Mouse (Mus musculus) midbrain, embryonic 13.5 days (tissue): ENCODE measurements around the gene Pepd. TPM values are rescaled to one million over a fixed set of nuclear protein-coding genes. Genes with fewer than 3 reads are reported as not detected.
A peak's percentile ranks its signal among the peaks of the same experiment; 100 is the strongest.

ENCODE experiments used
- ATAC-seq: fragments of 200-750 bp; cut with Nextera tagmentation; 2 replicates; pipeline ENCODE4 v1.8.0; 2017; ENCODE audit warnings: mild to moderate bottlenecking, moderate TSS enrichment, moderate library complexity
- H3K27ac ChIP-seq: fragments of 300-500 bp; sonication (generic); 2 replicates; pipeline ENCODE4 v1.5.1; 2015; ENCODE audit warnings: inconsistent platforms, mild to moderate bottlenecking, moderate library complexity
- H3K27me3 ChIP-seq: fragments of 300-500 bp; sonication (generic); 2 replicates; pipeline ENCODE4 v1.6.1; 2015; ENCODE audit warnings: mild to moderate bottlenecking, inconsistent platforms
- H3K36me3 ChIP-seq: fragments of 300-500 bp; sonication (generic); 2 replicates; pipeline ENCODE4 v1.6.1; 2015; ENCODE audit warnings: mild to moderate bottlenecking, inconsistent platforms
- H3K4me1 ChIP-seq: fragments of 300-500 bp; sonication (generic); replicated peaks from 2 replicates; pipeline ENCODE4 v1.6.1; 2015; ENCODE audit warnings: inconsistent platforms
- H3K4me2 ChIP-seq: fragments of 300-500 bp; sonication (generic); replicated peaks from 2 replicates; pipeline ENCODE4 v1.6.1; 2015; ENCODE audit warnings: moderate library complexity, mild to moderate bottlenecking, inconsistent platforms
- H3K4me3 ChIP-seq: fragments of 300-500 bp; sonication (generic); replicated peaks from 2 replicates; pipeline ENCODE4 v1.5.1; 2015; ENCODE audit warnings: mild to moderate bottlenecking, inconsistent platforms
- H3K9ac ChIP-seq: fragments of 300-500 bp; sonication (generic); replicated peaks from 2 replicates; pipeline ENCODE4 v1.6.1; 2015; ENCODE audit warnings: mild to moderate bottlenecking, inconsistent platforms
- H3K9me3 ChIP-seq: fragments of 300-500 bp; sonication (generic); 2 replicates; pipeline ENCODE4 v1.6.1; 2016; ENCODE audit warnings: mild to moderate bottlenecking, inconsistent platforms
- WGBS: fragments of 180-500 bp; shearing (Covaris S2); methylation state at CpG from one replicate; pipeline ENCODE4 v1.1.7; 2015; 5-methylcytosine and 5-hydroxymethylcytosine counted together
- polyA plus RNA-seq: library from polyadenylated mRNA; unstranded; fragments of >200 nt; fragmentation: Nextera tagmentation; extraction: Ambion mirVana; gene quantifications from 2 replicates; pipeline ENCODE4 v1.2.1, GENCODE M21; 2015

The Pepd gene
- polyA plus RNA-seq, 1 experiment from 2014 or later, result 56.0 TPM

DNA sequence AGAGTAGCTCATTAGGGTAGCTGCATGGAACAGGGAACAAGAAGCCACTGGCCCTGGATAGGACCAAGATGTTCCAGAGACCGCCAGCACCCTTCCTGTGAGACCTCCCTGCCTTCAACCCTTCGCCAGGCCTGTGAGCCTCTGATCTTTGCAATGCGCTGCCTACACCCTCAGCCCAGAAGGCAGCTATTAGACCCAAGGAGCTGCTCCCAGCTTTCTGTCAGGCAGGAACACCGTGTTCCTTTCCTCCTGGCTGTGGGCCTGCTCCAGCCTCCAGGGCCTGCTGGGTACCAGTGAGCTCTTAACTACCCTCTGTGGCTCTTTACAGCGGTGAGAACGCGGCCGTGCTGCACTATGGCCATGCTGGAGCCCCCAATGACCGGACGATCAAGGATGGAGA lies 109.2 kb downstream of the Pepd start:
- ATAC-seq, result no peak
- Histone ChIP-seq H3K27ac (peak overlapping the region; percentile 27; the same call in 1 of the 2 replicates), H3K9me3 (no peaks in the 10 kb centered on the region), H3K36me3 (0 out of 2 replicates have a peak, but pooled peaks cover 5% of the 10 kb centered on the region), H3K4me3 (no peak overlapping the region), H3K27me3 (no peaks in the 10 kb centered on the region), H3K4me1 (no peaks in the 10 kb centered on the region; the same call in 1 of the 2 replicates), H3K4me2 (no peak overlapping the region), H3K9ac (no peak overlapping the region)
- 89% methylated on average over 10 of the region's 10 CpGs for WGBS

DNA sequence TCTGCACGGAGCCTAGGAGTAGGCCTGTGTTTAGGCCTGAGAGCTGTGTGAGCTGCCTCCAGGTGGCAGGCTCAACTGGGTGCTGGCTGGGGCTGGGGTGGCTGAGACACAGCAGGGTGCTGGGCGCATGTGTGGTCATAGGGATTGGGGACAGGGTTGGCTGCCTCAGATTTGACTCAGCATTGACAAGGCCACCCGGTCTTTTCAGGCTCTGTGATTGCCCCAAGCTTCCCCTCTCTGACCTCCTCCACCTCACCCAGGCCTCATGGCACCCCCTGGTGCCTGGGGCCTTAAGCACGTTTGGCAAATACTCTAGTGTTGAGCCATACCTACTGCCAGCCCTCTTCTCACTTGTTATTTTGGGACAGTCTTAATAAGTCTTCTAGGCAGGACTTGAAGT lies 111.1 kb downstream of the Pepd start:
- WGBS, result 79% methylated on average over 4 of the region's 4 CpGs
- Histone ChIP-seq H3K27ac (no peak overlapping the region), H3K36me3 (0 out of 2 replicates have a peak, but pooled peaks cover 5% of the 10 kb centered on the region), H3K4me2 (no peak overlapping the region), H3K4me1 (peaks cover 6% of the 10 kb centered on the region; the same call in 1 of the 2 replicates), H3K4me3 (no peak overlapping the region), H3K27me3 (no peaks in the 10 kb centered on the region), H3K9me3 (no peaks in the 10 kb centered on the region), H3K9ac (no peak overlapping the region)
- ATAC-seq, result no peak

DNA sequence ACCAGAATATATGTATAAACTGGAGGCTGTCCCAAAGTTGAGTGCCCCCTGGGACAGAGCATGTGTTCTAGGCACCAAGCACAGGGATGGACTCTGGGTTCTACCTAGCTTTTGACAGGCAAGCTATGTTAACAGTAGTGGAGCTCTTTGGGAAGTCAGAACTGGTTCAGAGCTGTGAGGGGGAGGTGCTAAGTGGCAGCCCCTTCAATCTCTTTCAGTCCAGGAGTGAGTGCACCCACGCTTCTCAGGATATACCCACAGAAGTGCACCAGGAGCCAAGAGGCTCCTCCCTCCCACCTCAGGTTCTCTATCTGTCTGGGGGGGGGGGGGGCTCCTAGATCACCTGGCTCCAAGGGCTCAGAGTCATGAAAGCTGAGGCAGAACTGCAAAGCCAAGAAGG lies 112.2 kb downstream of the Pepd start:
- peaks cover 6% of the 10 kb centered on the region; the same call in 1 of the 2 replicates for H3K4me1 ChIP-seq
- no peak overlapping the region for H3K27ac ChIP-seq
- H3K4me2 ChIP-seq, result no peak overlapping the region
- no peaks in the 10 kb centered on the region for H3K27me3 ChIP-seq
- no peak for ATAC-seq
- H3K9me3 ChIP-seq, result no peaks in the 10 kb centered on the region
- 69% methylated on average over 1 of the region's 1 CpGs for WGBS
- H3K36me3 ChIP-seq, result 0 out of 2 replicates have a peak, but pooled peaks cover 5% of the 10 kb centered on the region
- no peak overlapping the region for H3K9ac ChIP-seq
- H3K4me3 ChIP-seq, result no peak overlapping the region

DNA sequence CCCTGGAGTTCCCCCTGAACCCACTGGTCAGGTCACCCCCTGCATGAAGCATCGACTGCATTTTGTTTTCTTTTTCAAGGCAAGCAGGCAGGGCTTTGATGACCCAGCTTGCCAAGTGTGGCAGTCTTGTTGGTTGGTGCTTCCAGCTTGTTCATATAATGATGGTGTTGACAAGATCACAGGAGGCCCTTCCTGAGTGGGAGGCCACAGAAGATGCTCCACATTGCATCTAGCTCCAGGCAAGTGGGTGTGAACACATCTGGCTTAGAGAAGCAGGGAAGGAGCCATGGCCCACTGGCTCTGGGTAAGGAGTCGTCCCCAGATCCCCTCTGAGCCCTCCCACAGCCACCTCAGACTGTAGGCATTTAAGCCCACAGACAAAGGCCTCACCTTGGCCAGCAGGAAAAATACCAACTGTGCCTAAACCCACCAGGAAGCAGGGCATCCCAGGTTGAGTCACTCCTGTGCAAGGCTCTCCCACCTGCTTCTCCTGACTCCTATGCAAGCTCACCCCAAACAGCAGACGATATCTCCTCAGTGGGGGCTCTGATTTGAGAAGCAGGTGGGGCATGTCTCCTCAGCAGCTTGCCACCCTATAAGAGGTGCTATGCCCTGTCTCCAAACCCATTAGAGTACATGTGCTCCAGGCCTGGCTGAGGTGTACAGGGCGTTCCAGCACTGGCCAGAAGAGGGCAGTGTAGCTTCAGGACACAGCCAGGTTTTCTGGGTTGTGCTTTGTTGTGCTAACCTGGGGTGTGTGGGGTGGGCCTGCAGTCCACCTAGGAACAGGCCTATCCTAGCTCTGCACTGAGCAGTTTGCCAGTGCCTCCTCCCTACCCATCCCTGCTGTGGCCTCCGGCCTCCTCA lies 113.5 kb downstream of the Pepd start:
- Histone ChIP-seq H3K4me3 (no peak overlapping the region), H3K4me1 (peaks cover 6% of the 10 kb centered on the region; the same call in 1 of the 2 replicates), H3K4me2 (no peak overlapping the region), H3K36me3 (0 out of 2 replicates have a peak, but pooled peaks cover 5% of the 10 kb centered on the region), H3K27ac (no peak overlapping the region), H3K27me3 (no peaks in the 10 kb centered on the region), H3K9ac (no peak overlapping the region), H3K9me3 (no peaks in the 10 kb centered on the region)
- peak; percentile 80 for ATAC-seq
- 44% methylated on average over 5 of the region's 5 CpGs for WGBS

DNA sequence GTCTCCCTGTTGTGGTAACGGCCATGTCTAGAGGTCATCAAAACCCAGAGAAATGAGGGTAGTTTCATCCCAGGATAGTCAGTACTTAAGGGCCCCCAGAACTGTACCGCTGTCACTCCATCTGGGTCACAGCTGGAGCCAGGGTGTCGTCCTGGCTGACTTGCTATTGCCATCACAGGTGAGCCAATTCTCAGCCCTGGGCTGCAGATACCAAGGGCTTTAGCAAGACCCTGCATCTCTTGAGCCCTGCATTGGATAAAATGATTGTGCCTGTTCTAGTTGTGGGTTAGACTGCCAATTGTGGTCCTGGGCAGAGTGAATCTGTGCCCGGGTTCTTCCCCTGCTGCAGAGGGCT lies 114.1 kb downstream of the Pepd start:
- no peaks in the 10 kb centered on the region for H3K27me3 ChIP-seq
- H3K4me2 ChIP-seq, result no peak overlapping the region
- peaks cover 6% of the 10 kb centered on the region; the same call in 1 of the 2 replicates for H3K4me1 ChIP-seq
- peaks cover 5% of the 10 kb centered on the region; the same call in 1 of the 2 replicates for H3K36me3 ChIP-seq
- H3K27ac ChIP-seq, result no peak overlapping the region
- no peak overlapping the region for H3K4me3 ChIP-seq
- WGBS, result 69% methylated on average over 4 of the region's 4 CpGs
- no peak for ATAC-seq
- no peak overlapping the region for H3K9ac ChIP-seq
- H3K9me3 ChIP-seq, result no peaks in the 10 kb centered on the region

DNA sequence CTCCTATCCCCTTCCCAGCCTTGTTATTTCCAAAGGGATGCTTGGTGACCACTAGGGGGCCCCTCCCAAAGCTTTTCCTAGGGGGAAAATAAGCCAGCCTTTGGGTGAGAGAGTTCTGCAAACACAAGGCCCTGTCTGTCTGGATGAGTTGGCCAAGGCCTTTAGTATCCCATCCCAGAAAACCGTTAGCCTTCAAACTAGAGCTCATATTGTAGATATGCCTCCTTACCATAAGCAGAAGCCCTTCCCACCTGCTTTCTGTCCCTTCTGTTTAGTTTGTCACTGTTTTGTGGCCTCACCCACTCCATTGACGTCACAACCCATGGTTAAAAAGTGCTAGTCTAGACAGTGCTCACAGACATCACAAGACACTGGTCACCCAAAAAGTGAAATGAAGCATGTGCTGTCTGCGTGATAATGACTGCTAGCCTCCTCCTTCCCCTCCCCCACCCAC lies 114.7 kb downstream of the Pepd start:
- peaks cover 5% of the 10 kb centered on the region for H3K36me3 ChIP-seq
- H3K9ac ChIP-seq, result no peak overlapping the region
- 0 out of 2 replicates have a peak, but pooled peaks cover 6% of the 10 kb centered on the region for H3K4me1 ChIP-seq
- ATAC-seq, result no peak
- no peaks in the 10 kb centered on the region for H3K9me3 ChIP-seq
- no peak overlapping the region for H3K4me2 ChIP-seq
- no peak overlapping the region for H3K27ac ChIP-seq
- 84% methylated on average over 3 of the region's 3 CpGs for WGBS
- H3K27me3 ChIP-seq, result no peaks in the 10 kb centered on the region
- H3K4me3 ChIP-seq, result no peak overlapping the region

DNA sequence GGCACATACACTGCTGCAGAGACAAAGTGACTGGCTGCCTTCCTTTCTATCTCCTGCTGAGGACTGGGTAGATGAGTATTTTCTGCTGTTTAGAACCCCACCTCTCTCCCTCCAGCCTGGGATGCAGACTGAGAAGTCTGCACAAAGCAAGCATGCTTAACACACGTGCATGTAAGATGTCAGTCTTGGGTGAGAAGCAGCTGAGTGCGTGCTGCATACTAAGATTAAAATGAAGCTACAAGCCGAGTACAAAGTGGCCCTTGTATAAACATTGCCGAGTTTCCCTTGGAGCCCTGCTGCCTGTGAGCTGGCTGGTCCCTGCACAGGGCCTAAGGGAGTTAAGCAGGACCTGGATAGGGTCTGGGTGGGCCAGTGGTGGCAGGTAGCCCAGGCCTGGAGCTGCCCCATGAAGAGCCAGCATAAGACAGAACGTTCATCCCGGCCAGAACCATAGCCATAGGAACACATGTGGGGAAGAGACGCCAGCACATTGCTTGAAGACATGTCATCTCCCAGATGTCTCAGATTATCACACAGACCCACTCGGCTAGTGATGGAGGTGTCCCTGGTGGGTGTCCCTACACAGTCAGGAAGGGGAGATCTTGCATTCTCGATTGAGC lies 115.7 kb downstream of the Pepd start:
- Histone ChIP-seq H3K4me1 (0 out of 2 replicates have a peak, but pooled peaks cover 6% of the 10 kb centered on the region), H3K4me2 (no peak overlapping the region), H3K9ac (0 out of 2 replicates have a peak overlapping the region, but pooled peaks have one; percentile 29), H3K36me3 (peaks cover 13% of the 10 kb centered on the region), H3K27ac (0 out of 2 replicates have a peak overlapping the region, but pooled peaks have one; percentile 19), H3K4me3 (no peak overlapping the region), H3K27me3 (no peaks in the 10 kb centered on the region), H3K9me3 (no peaks in the 10 kb centered on the region)
- ATAC-seq, result no peak
- WGBS, result 78% methylated on average over 9 of the region's 9 CpGs

DNA sequence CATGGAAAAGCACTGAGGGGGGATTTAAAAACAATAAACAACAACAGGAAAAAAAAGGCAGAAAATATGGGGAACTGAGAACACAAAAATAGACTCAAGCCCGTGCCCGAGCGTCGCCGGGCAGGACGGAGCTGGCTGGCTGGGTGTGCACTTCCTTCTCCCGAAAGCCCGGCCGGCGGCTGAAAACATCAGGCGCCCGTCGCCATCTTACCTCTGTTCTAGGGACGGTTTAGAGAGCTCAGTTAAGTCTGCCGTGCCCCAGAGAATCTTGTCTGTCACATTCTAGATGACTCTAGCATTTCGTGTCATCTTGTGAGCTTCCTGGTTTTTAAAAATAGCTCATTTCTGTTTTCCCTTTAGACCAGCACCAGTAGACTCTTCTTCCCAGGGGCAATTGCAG lies 116.4 kb downstream of the Pepd start:
- H3K4me2 ChIP-seq, result no peak overlapping the region
- WGBS, result 92% methylated on average over 16 of the region's 16 CpGs
- H3K27me3 ChIP-seq, result no peaks in the 10 kb centered on the region
- H3K4me1 ChIP-seq, result 0 out of 2 replicates have a peak, but pooled peaks cover 6% of the 10 kb centered on the region
- no peak overlapping the region for H3K4me3 ChIP-seq
- no peak for ATAC-seq
- H3K9ac ChIP-seq, result no peak overlapping the region
- H3K27ac ChIP-seq, result no peak overlapping the region
- no peaks in the 10 kb centered on the region for H3K9me3 ChIP-seq
- peaks cover 13% of the 10 kb centered on the region for H3K36me3 ChIP-seq

DNA sequence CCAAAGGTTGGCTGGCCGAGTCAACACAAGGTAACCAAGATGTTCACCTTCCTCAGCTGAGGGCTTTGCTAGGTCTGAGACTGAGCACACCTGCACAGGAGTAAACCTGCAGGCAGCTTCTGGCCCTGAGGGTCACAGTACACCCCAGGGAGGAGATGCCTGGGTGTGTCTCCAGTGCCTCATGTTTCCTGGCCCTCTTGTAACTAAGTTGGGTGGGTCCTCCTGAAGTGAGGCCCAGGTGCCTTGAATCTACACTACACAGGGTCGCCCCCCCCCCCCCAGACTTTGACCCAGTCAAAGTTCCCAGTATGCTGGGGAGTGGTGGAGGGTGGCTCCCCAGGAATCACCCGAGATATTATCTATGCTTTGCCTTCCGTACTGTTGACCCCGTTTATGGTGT lies 117.0 kb downstream of the Pepd start:
- ATAC-seq, result no peak
- Histone ChIP-seq H3K4me1 (0 out of 2 replicates have a peak, but pooled peaks cover 6% of the 10 kb centered on the region), H3K36me3 (peaks cover 17% of the 10 kb centered on the region), H3K4me2 (no peak overlapping the region), H3K4me3 (no peak overlapping the region), H3K9ac (no peak overlapping the region), H3K9me3 (no peaks in the 10 kb centered on the region), H3K27ac (no peak overlapping the region), H3K27me3 (no peaks in the 10 kb centered on the region)
- WGBS, result 81% methylated on average over 5 of the region's 5 CpGs

DNA sequence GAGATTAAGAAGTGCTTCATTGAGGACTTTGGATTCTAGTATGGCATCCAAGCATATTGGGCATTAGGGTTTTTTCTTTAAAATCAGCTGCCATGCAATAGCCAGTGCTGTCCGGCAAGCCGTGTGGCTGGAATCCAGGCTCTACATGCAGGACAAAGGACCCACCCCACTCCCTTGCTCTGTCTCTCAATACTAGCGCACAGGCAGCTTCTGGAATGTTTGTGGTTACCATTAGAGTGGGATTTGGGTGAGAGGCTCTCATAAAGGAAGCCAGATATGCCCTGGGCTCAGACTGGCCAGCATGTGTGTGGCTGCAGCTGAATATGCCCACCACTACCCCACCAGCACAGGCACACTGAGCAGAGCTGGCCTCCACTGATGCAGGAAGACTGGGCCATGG lies 117.5 kb downstream of the Pepd start:
- 0 out of 2 replicates have a peak, but pooled peaks cover 6% of the 10 kb centered on the region for H3K4me1 ChIP-seq
- no peak overlapping the region for H3K9ac ChIP-seq
- H3K27ac ChIP-seq, result no peak overlapping the region
- ATAC-seq, result no peak
- no peak overlapping the region for H3K4me3 ChIP-seq
- 78% methylated on average over 3 of the region's 3 CpGs for WGBS
- H3K36me3 ChIP-seq, result peaks cover 18% of the 10 kb centered on the region
- H3K4me2 ChIP-seq, result no peak overlapping the region
- H3K9me3 ChIP-seq, result no peaks in the 10 kb centered on the region
- no peaks in the 10 kb centered on the region for H3K27me3 ChIP-seq

DNA sequence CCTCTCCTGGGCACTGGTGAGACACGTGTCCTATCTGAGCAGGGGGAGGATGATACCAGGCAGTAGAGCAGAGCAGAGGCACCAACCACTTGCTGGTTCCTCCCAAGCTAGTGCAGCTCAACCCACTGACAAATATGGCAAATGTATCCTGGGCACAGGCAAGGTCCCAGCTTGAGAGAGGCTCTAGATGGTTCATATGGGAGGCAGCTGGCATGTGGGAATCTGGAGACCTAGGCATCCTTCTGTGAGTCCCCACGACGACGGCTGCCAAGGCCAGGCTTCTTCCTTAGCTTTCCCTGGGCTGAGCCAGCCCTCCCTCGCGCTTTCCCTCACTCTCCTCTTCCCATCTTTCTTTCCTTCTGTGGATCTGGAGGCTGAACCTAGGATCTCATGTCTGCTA lies 118.4 kb downstream of the Pepd start:
- ATAC-seq, result no peak
- H3K9ac ChIP-seq, result no peak overlapping the region
- no peak overlapping the region for H3K4me3 ChIP-seq
- no peaks in the 10 kb centered on the region for H3K9me3 ChIP-seq
- no peak overlapping the region for H3K4me2 ChIP-seq
- no peaks in the 10 kb centered on the region for H3K27me3 ChIP-seq
- H3K27ac ChIP-seq, result no peak overlapping the region
- WGBS, result 74% methylated on average over 6 of the region's 6 CpGs
- H3K4me1 ChIP-seq, result peaks cover 13% of the 10 kb centered on the region
- peaks cover 26% of the 10 kb centered on the region for H3K36me3 ChIP-seq

DNA sequence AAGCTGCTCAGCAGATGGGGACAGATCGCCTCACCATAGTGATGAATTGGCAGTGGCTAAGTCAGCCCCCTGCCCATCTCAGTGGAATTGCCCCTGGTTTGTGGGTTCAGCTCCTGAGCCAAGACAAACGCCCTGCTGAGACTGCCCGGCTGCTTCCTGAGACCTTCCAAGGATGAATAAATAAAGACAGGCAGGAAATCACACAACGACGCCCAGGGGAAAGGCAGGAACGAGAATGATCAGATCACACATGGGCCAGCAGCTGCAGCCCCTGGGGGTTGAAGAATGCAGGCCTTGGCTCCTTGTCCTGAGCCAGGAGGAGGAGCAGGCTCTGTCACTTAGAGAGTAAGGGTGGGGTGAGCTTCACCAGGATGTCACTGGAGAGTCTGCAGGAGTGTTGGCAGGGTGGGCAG lies 123.0 kb downstream of the Pepd start:
- no peak for ATAC-seq
- H3K9me3 ChIP-seq, result no peaks in the 10 kb centered on the region

More for the DNA sequence above, 123.0 kb downstream of the Pepd start:
- Histone ChIP-seq H3K27me3 (no peaks in the 10 kb centered on the region), H3K36me3 (peaks cover 31% of the 10 kb centered on the region), H3K9ac (no peak overlapping the region), H3K4me1 (peaks cover 20% of the 10 kb centered on the region), H3K4me2 (no peak overlapping the region), H3K27ac (no peak overlapping the region), H3K4me3 (no peak overlapping the region)
- WGBS, result 55% methylated on average over 6 of the region's 6 CpGs
